Mouse (Mus musculus): Measurements from ENCODE around the gene Erbin. TPM values are rescaled to one million over a fixed set of nuclear protein-coding genes. Genes with fewer than 3 reads are reported as not detected.

Erbin gene
- polyA plus RNA-seq, 1 experiment, result 8.4 TPM

DNA sequence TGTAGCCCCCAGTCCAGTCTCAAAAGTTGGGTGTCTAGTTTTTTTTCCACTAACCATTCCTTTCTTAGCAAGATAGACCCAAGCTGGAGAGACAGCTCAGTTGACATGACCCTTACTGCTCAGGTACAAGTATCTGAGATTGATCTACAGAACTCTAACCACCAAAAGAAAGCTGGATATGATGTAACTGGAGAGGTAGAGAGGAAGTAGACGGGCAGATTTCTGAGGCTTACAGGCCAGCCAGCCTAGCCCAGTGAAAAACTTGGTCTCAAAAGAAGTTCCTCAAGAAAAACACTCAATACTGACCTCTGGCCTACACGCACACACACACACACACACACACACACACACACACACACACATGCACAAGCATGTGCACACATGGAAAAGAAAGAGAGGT lies 44.9 kb upstream of the Erbin start:
- Histone ChIP-seq H3K27me3 (ENCODE audit: control insufficient read depth, insufficient read depth, insufficient read length) (no peaks in the 10 kb centered on the region), H3ac (ENCODE audit: control insufficient read depth, insufficient read length) (no peak overlapping the region), H3K4me2 (ENCODE audit: low read depth) (no peak overlapping the region), H3K79me2 (ENCODE audit: control insufficient read depth, insufficient read depth) (no peaks in the 10 kb centered on the region), H3K4me3 (no peak overlapping the region), H3K36me3 (ENCODE audit: control insufficient read depth, insufficient read depth) (no peaks in the 10 kb centered on the region)
- TF ChIP-seq USF1 (IDR thresholded peaks at IDR 0.05; ENCODE audit: low read depth) (no peak), TCF3 (IDR thresholded peaks at IDR 0.05; ENCODE audit: insufficient read length, low read depth) (no peak), MYOD1 (IDR thresholded peaks at IDR 0.05; ENCODE audit: control insufficient read depth in 1 of 3, insufficient read length in 2 of 3, low read depth in 2 of 3) (no peak), MYOG (IDR thresholded peaks at IDR 0.05; ENCODE audit: control insufficient read depth in 1 of 3, insufficient read depth in 1 of 3, insufficient read length in 2 of 3, low read depth in 2 of 3) (no peak), POLR2AphosphoS2 (IDR thresholded peaks at IDR 0.05; ENCODE audit: insufficient read length, low read depth) (no peak), REST (IDR thresholded peaks at IDR 0.05; ENCODE audit: insufficient read depth, insufficient read length) (no peak), CEBPB (IDR thresholded peaks at IDR 0.05; ENCODE audit: insufficient read depth, poor library complexity, severe bottlenecking) (no peak), E2F4 (IDR thresholded peaks at IDR 0.05; ENCODE audit: insufficient read depth) (no peak), SRF (IDR thresholded peaks at IDR 0.05; ENCODE audit: control insufficient read depth, insufficient read length, low read depth) (no peak), MAX (IDR thresholded peaks at IDR 0.05; ENCODE audit: low read depth) (no peak), POLR2A (IDR thresholded peaks at IDR 0.05; ENCODE audit: insufficient read length, low read depth) (no peak), TCF12 (IDR thresholded peaks at IDR 0.05; ENCODE audit: insufficient read depth, poor library complexity, severe bottlenecking) (no peak)

- Histone ChIP-seq H3ac (ENCODE audit: control insufficient read depth, insufficient read length) (no peak overlapping the region), H3K27me3 (ENCODE audit: control insufficient read depth, insufficient read depth, insufficient read length) (no peaks in the 10 kb centered on the region), H3K4me3 (no peak overlapping the region), H3K4me2 (ENCODE audit: low read depth) (no peak overlapping the region), H3K36me3 (ENCODE audit: control insufficient read depth, insufficient read depth) (no peaks in the 10 kb centered on the region), H3K79me2 (ENCODE audit: control insufficient read depth, insufficient read depth) (no peaks in the 10 kb centered on the region)
- TF ChIP-seq MYOG (IDR thresholded peaks at IDR 0.05; ENCODE audit: control insufficient read depth in 1 of 3, insufficient read depth in 1 of 3, insufficient read length in 2 of 3, low read depth in 2 of 3) (no peak), TCF3 (IDR thresholded peaks at IDR 0.05; ENCODE audit: insufficient read length, low read depth) (no peak), SRF (IDR thresholded peaks at IDR 0.05; ENCODE audit: control insufficient read depth, insufficient read length, low read depth) (no peak), CEBPB (IDR thresholded peaks at IDR 0.05; ENCODE audit: insufficient read depth, poor library complexity, severe bottlenecking) (no peak), POLR2A (IDR thresholded peaks at IDR 0.05; ENCODE audit: insufficient read length, low read depth) (no peak), E2F4 (IDR thresholded peaks at IDR 0.05; ENCODE audit: insufficient read depth) (no peak), TCF12 (IDR thresholded peaks at IDR 0.05; ENCODE audit: insufficient read depth, poor library complexity, severe bottlenecking) (no peak), MAX (IDR thresholded peaks at IDR 0.05; ENCODE audit: low read depth) (no peak), USF1 (IDR thresholded peaks at IDR 0.05; ENCODE audit: low read depth) (no peak), POLR2AphosphoS2 (IDR thresholded peaks at IDR 0.05; ENCODE audit: insufficient read length, low read depth) (no peak), REST (IDR thresholded peaks at IDR 0.05; ENCODE audit: insufficient read depth, insufficient read length) (no peak), MYOD1 (IDR thresholded peaks at IDR 0.05; ENCODE audit: control insufficient read depth in 1 of 3, insufficient read length in 2 of 3, low read depth in 2 of 3) (no peak)
These were observed 42.8 kb upstream of the Erbin start for GRCm38 (mm10) chr13:103963094-103963493.

GRCm38 (mm10) chr13:103959841-103960240 lies 39.5 kb upstream of the Erbin start:
- Histone ChIP-seq H3ac (ENCODE audit: control insufficient read depth, insufficient read length) (no peak overlapping the region), H3K27me3 (ENCODE audit: control insufficient read depth, insufficient read depth, insufficient read length) (no peaks in the 10 kb centered on the region), H3K4me3 (no peak overlapping the region), H3K4me2 (ENCODE audit: low read depth) (no peak overlapping the region), H3K79me2 (ENCODE audit: control insufficient read depth, insufficient read depth) (no peaks in the 10 kb centered on the region), H3K36me3 (ENCODE audit: control insufficient read depth, insufficient read depth) (no peaks in the 10 kb centered on the region)
- TF ChIP-seq USF1 (IDR thresholded peaks at IDR 0.05; ENCODE audit: low read depth), result no peak
- no peak for TF ChIP-seq POLR2AphosphoS2 (IDR thresholded peaks at IDR 0.05; ENCODE audit: insufficient read length, low read depth)
- no peak for TF ChIP-seq SRF (IDR thresholded peaks at IDR 0.05; ENCODE audit: control insufficient read depth, insufficient read length, low read depth)
- no peak for TF ChIP-seq E2F4 (IDR thresholded peaks at IDR 0.05; ENCODE audit: insufficient read depth)
- no peak for TF ChIP-seq TCF3 (IDR thresholded peaks at IDR 0.05; ENCODE audit: insufficient read length, low read depth)
- TF ChIP-seq MAX (IDR thresholded peaks at IDR 0.05; ENCODE audit: low read depth), result no peak
- TF ChIP-seq TCF12 (IDR thresholded peaks at IDR 0.05; ENCODE audit: insufficient read depth, poor library complexity, severe bottlenecking), result no peak
- TF ChIP-seq MYOG (IDR thresholded peaks at IDR 0.05; ENCODE audit: control insufficient read depth in 1 of 3, insufficient read depth in 1 of 3, insufficient read length in 2 of 3, low read depth in 2 of 3), result no peak
- TF ChIP-seq CEBPB (IDR thresholded peaks at IDR 0.05; ENCODE audit: insufficient read depth, poor library complexity, severe bottlenecking), result no peak
- no peak for TF ChIP-seq POLR2A (IDR thresholded peaks at IDR 0.05; ENCODE audit: insufficient read length, low read depth)
- TF ChIP-seq REST (IDR thresholded peaks at IDR 0.05; ENCODE audit: insufficient read depth, insufficient read length), result no peak
- no peak for TF ChIP-seq MYOD1 (IDR thresholded peaks at IDR 0.05; ENCODE audit: control insufficient read depth in 1 of 3, insufficient read length in 2 of 3, low read depth in 2 of 3)

GRCm38 (mm10) chr13:103958607-103959123 lies 38.4 kb upstream of the Erbin start:
- TF ChIP-seq MAX (IDR thresholded peaks at IDR 0.05; ENCODE audit: low read depth) (no peak), TCF12 (IDR thresholded peaks at IDR 0.05; ENCODE audit: insufficient read depth, poor library complexity, severe bottlenecking) (no peak), POLR2A (IDR thresholded peaks at IDR 0.05; ENCODE audit: insufficient read length, low read depth) (no peak), REST (IDR thresholded peaks at IDR 0.05; ENCODE audit: insufficient read depth, insufficient read length) (no peak), E2F4 (IDR thresholded peaks at IDR 0.05; ENCODE audit: insufficient read depth) (no peak), TCF3 (IDR thresholded peaks at IDR 0.05; ENCODE audit: insufficient read length, low read depth) (no peak), SRF (IDR thresholded peaks at IDR 0.05; ENCODE audit: control insufficient read depth, insufficient read length, low read depth) (no peak), POLR2AphosphoS2 (IDR thresholded peaks at IDR 0.05; ENCODE audit: insufficient read length, low read depth) (no peak), USF1 (IDR thresholded peaks at IDR 0.05; ENCODE audit: low read depth) (no peak), MYOG (IDR thresholded peaks at IDR 0.05; ENCODE audit: control insufficient read depth in 1 of 3, insufficient read depth in 1 of 3, insufficient read length in 2 of 3, low read depth in 2 of 3) (no peak), MYOD1 (IDR thresholded peaks at IDR 0.05; ENCODE audit: control insufficient read depth in 1 of 3, insufficient read length in 2 of 3, low read depth in 2 of 3) (no peak), CEBPB (IDR thresholded peaks at IDR 0.05; ENCODE audit: insufficient read depth, poor library complexity, severe bottlenecking) (no peak)
- Histone ChIP-seq H3K4me3 (no peak overlapping the region), H3K4me2 (ENCODE audit: low read depth) (peak overlapping the region; percentile 52), H3K79me2 (ENCODE audit: control insufficient read depth, insufficient read depth) (no peaks in the 10 kb centered on the region), H3K36me3 (ENCODE audit: control insufficient read depth, insufficient read depth) (no peaks in the 10 kb centered on the region), H3K27me3 (ENCODE audit: control insufficient read depth, insufficient read depth, insufficient read length) (no peaks in the 10 kb centered on the region), H3ac (ENCODE audit: control insufficient read depth, insufficient read length) (no peak overlapping the region)
